Mouse (Mus musculus): Measurements from ENCODE around the gene Pramef8. TPM values are rescaled to one million over a fixed set of nuclear protein-coding genes. Genes with fewer than 3 reads are reported as not detected.
"Not testable (repeated sequence)": the region's sequence is repeated elsewhere in the genome, so short reads cannot be mapped to it uniquely, and the experiment has no call there.

Gene Pramef8
- polyA plus RNA-seq, 1 experiment: 9.0 TPM

DNA sequence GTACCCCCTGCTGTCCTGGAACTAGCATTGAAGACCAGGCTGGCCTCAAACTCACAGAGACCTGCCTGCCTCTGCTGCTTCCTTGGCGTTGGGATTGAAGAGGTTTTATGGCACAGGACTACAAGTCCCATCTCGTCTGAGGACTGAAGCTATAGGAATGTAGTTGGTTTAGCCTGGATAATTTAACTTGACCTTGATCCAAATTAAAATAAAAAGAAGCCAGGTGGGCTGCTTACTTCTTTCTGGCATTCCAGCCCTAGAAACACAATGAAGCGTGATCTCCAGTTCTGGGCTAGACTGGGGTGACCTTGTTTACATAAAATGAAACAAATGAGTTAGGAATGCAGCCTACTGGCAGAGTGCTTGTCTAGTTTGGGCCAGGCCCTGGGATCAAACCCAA lies 1.9 kb downstream of the Pramef8 start:
- H3K4me3 ChIP-seq (ENCODE audit: insufficient read depth, poor library complexity, severe bottlenecking): no peak overlapping the region
- H3K36me3 ChIP-seq (ENCODE audit: control insufficient read depth, insufficient read depth): peaks cover 40% of the 10 kb centered on the region
- no peaks in the 10 kb centered on the region for H3K27me3 ChIP-seq (ENCODE audit: control insufficient read depth, insufficient read depth, insufficient read length)
- H3K79me2 ChIP-seq (ENCODE audit: control insufficient read depth, insufficient read depth): peaks cover 24% of the 10 kb centered on the region
- no peak overlapping the region for H3ac ChIP-seq (ENCODE audit: control insufficient read depth, insufficient read length, low read depth)
- H3K79me3 ChIP-seq (ENCODE audit: low read depth): peaks cover 13% of the 10 kb centered on the region
- TF ChIP-seq USF1 (IDR thresholded peaks at IDR 0.05; ENCODE audit: low read depth) (no peak), CEBPB (IDR thresholded peaks at IDR 0.05; ENCODE audit: low read depth) (no peak), MAX (IDR thresholded peaks at IDR 0.05) (no peak), MYOD1 (IDR thresholded peaks at IDR 0.05; ENCODE audit: control insufficient read depth, insufficient read length, low read depth) (no peak), CTCF (IDR thresholded peaks at IDR 0.05; ENCODE audit: control insufficient read depth, insufficient read depth, insufficient read length) (no peak), FOSL1 (IDR thresholded peaks at IDR 0.05; ENCODE audit: insufficient read depth, low read length, poor library complexity, severe bottlenecking) (no peak), MYOG (IDR thresholded peaks at IDR 0.05; ENCODE audit: control insufficient read depth, extremely low read depth, insufficient read length) (no peak)

DNA sequence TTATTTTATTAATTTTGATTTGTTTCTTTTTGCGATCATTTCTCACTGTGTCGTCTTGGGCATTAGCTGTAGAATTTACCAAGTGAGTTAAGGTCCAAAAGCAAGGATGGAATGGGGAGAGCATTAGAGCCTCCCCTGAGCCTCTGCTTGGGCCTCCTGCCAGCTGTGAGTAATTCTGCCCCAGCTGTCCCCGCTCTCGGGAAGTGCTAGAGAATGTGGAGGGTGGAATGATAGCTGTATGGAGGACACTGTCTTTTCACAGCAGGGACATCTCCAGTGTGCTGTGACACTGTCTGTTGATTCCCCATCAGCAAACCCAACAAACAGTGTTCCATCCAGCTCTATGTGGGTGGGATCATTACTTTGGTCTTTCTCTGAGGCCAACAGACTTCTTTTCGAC lies 14.5 kb downstream of the Pramef8 start:
- not testable (repeated sequence) for H3K4me3 ChIP-seq (ENCODE audit: insufficient read depth, poor library complexity, severe bottlenecking); H3K79me3 ChIP-seq (ENCODE audit: low read depth); H3K27me3 ChIP-seq (ENCODE audit: control insufficient read depth, insufficient read depth, insufficient read length); H3K79me2 ChIP-seq (ENCODE audit: control insufficient read depth, insufficient read depth); H3K36me3 ChIP-seq (ENCODE audit: control insufficient read depth, insufficient read depth); H3ac ChIP-seq (ENCODE audit: control insufficient read depth, insufficient read length, low read depth)

DNA sequence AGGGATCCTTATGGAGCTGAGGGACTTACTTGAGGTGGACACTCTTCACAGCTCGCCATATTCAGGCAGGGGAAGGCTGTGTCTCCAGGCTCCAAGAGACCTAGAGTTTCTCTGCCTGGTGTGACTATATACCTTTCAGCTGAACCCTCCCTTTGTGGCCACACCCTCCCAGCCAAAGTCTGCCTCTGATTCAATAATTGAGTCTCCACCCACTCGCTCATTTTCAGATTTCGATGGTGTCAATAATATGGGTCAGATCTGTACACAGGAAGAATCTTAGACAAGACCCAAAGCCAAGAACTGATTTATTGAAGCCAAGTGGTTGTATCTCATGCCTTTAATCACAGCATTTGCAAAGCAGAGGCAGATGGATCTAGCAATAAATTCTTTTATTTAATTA lies 38.0 kb downstream of the Pramef8 start, which contains the start of gene Oog4:
Gene Oog4, minus strand, starts transcription at position 101 of the 400 bp plus-strand sequence.
- Histone ChIP-seq H3ac (ENCODE audit: control insufficient read depth, insufficient read length, low read depth) (no peak within 1 kb of the TSS), H3K79me2 (ENCODE audit: control insufficient read depth, insufficient read depth) (no peaks in the 10 kb centered on the region), H3K36me3 (ENCODE audit: control insufficient read depth, insufficient read depth) (no peaks in the 10 kb centered on the region), H3K27me3 (ENCODE audit: control insufficient read depth, insufficient read depth, insufficient read length) (no peaks in the 10 kb centered on the region), H3K4me3 (ENCODE audit: insufficient read depth, poor library complexity, severe bottlenecking) (no peak within 1 kb of the TSS), H3K79me3 (ENCODE audit: low read depth) (no peaks in the 10 kb centered on the region)
- no peak for TF ChIP-seq USF1 (IDR thresholded peaks at IDR 0.05; ENCODE audit: low read depth)
- no peak for TF ChIP-seq FOSL1 (IDR thresholded peaks at IDR 0.05; ENCODE audit: insufficient read depth, low read length, poor library complexity, severe bottlenecking)
- no peak for TF ChIP-seq CEBPB (IDR thresholded peaks at IDR 0.05; ENCODE audit: low read depth)
- no peak for TF ChIP-seq CTCF (IDR thresholded peaks at IDR 0.05; ENCODE audit: control insufficient read depth, insufficient read depth, insufficient read length)
- no peak for TF ChIP-seq MAX (IDR thresholded peaks at IDR 0.05)
- no peak for TF ChIP-seq MYOG (IDR thresholded peaks at IDR 0.05; ENCODE audit: control insufficient read depth, extremely low read depth, insufficient read length)
- TF ChIP-seq MYOD1 (IDR thresholded peaks at IDR 0.05; ENCODE audit: control insufficient read depth, insufficient read length, low read depth): no peak

Other genes with a start within 250 kb of the Pramef8 start
- gene Prdm2, start 199.4 kb upstream of the Pramef8 start, polyA plus RNA-seq (2012; fragmentation: generic; extraction: Trizol): 9.2 TPM
- 133 TPM for gene Pdpn, start 112.9 kb upstream of the Pramef8 start, polyA plus RNA-seq (2012; fragmentation: generic; extraction: Trizol)
- not detected for gene Lrrc38, start 62.7 kb upstream of the Pramef8 start, polyA plus RNA-seq (2012; fragmentation: generic; extraction: Trizol)
- not detected for gene Pramel1, start 18.0 kb upstream of the Pramef8 start, polyA plus RNA-seq (2012; fragmentation: generic; extraction: Trizol)
- gene Oog4, start 37.9 kb downstream of the Pramef8 start, polyA plus RNA-seq (2012; fragmentation: generic; extraction: Trizol): not detected
- 0.25 TPM for gene Gm13043, start 98.9 kb downstream of the Pramef8 start, polyA plus RNA-seq (2012; fragmentation: generic; extraction: Trizol)
- gene Gm13040, start 123.5 kb downstream of the Pramef8 start, polyA plus RNA-seq (2012; fragmentation: generic; extraction: Trizol): 0.09 TPM
- gene BC080695, start 139.3 kb downstream of the Pramef8 start, polyA plus RNA-seq (2012; fragmentation: generic; extraction: Trizol): 0.07 TPM
- gene Gm13057, start 139.3 kb downstream of the Pramef8 start, polyA plus RNA-seq (2012; fragmentation: generic; extraction: Trizol): not detected
- 0.07 TPM for gene Gm13083, start 202.6 kb downstream of the Pramef8 start, polyA plus RNA-seq (2012; fragmentation: generic; extraction: Trizol)
- not detected for gene Gm13088, start 244.8 kb downstream of the Pramef8 start, polyA plus RNA-seq (2012; fragmentation: generic; extraction: Trizol)